Mouse (Mus musculus): Measurements from ENCODE around the gene Prelid1. TPM values are rescaled to one million over a fixed set of nuclear protein-coding genes. Genes with fewer than 3 reads are reported as not detected.

Gene Prelid1
- polyA plus RNA-seq, 1 experiment from 2014 or later = 413 TPM

- DNase-seq (ENCODE audit: low spot score) (no peak), ATAC-seq (ENCODE audit: low read depth) (no peak)
- no peaks in the 10 kb centered on the region for H3K4me1 ChIP-seq (ENCODE audit: control insufficient read depth, insufficient read depth, low read length)
- H3K9me3 ChIP-seq (ENCODE audit: control insufficient read depth, low read length) = no peaks in the 10 kb centered on the region
- H3K27ac ChIP-seq (replicated peaks; ENCODE audit: low read depth, low read length) = no peak within 1 kb of the TSS
- WGBS = 58% methylated on average over 13 of the region's 13 CpGs
- H3K36me3 ChIP-seq (ENCODE audit: control insufficient read depth, insufficient read depth, low read length) = no peaks in the 10 kb centered on the region
- 0 out of 2 replicates have a peak, but pooled peaks cover 5% of the 10 kb centered on the region for H3K27me3 ChIP-seq (replicated peaks; ENCODE audit: control insufficient read depth, insufficient read depth, low read length)
- 0 out of 2 replicates have a peak within 1 kb of the TSS, but pooled peaks have one; percentile 8 for H3K4me3 ChIP-seq (ENCODE audit: low read depth, low read length)
- peak within 1 kb of the TSS; percentile 40 for H3K4me2 ChIP-seq (ENCODE audit: low read depth, low read length)
- 0 out of 2 replicates have a peak within 1 kb of the TSS, but pooled peaks have one; percentile 25 for H3K9ac ChIP-seq (ENCODE audit: low read depth, low read length)
Measured at GRCm38 (mm10) chr13:55369531-55370114, 49.3 kb downstream of the Prelid1 start, which contains the start of gene Rgs14. TSS of gene Rgs14 (plus strand) at chr13:55369732.

- no peaks in the 10 kb centered on the region for H3K4me1 ChIP-seq (ENCODE audit: control insufficient read depth, insufficient read depth, low read length)
- H3K36me3 ChIP-seq (ENCODE audit: control insufficient read depth, insufficient read depth, low read length) = no peaks in the 10 kb centered on the region
- 69% methylated on average over 3 of the region's 3 CpGs for WGBS
- no peaks in the 10 kb centered on the region for H3K9me3 ChIP-seq (ENCODE audit: control insufficient read depth, low read length)
- no peak overlapping the region for H3K4me3 ChIP-seq (ENCODE audit: low read depth, low read length)
- ATAC-seq (ENCODE audit: low read depth) (no peak), DNase-seq (ENCODE audit: low spot score) (no peak)
- no peak overlapping the region for H3K27ac ChIP-seq (replicated peaks; ENCODE audit: low read depth, low read length)
- H3K9ac ChIP-seq (ENCODE audit: low read depth, low read length) = no peak overlapping the region
- H3K4me2 ChIP-seq (ENCODE audit: low read depth, low read length) = peak overlapping the region; percentile 40; the same call in 1 of the 2 replicates
- 0 out of 2 replicates have a peak, but pooled peaks cover 5% of the 10 kb centered on the region for H3K27me3 ChIP-seq (replicated peaks; ENCODE audit: control insufficient read depth, insufficient read depth, low read length)
Measured at GRCm38 (mm10) chr13:55370234-55370633, 49.9 kb downstream of the Prelid1 start.

DNA sequence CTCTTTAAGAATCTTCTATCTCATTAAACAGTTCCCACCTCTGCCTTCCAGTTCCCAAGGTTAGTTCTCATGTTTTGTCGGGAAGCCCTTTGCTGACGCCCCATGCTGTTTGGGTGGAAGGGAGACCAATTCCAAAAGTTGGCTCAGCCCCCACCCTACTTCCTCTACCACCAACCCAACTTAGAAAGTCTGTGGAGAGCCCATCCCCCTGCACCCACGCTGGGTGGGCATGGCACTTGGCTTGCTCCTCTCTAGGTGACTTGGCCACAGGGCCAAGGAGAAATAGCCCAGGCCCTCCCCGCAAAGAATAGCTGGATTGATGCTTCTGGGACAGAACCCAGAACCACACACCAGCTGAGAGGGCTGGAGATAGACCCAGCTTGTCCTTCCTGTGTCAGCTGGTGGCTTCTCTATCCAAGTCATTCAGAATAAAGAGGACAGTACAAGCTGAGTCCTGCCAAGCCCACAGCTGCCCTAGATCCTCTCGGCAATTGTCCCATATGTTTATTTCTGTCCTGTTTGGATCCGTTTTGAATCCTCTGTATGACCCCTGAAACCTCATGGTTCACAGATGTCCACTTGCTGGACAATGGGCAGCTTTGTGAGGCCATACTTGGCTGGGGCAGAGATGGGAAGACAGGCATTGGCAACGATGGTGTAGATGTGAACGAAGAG, 50.8 kb downstream of the Prelid1 start:
- H3K27me3 ChIP-seq (replicated peaks; ENCODE audit: control insufficient read depth, insufficient read depth, low read length) = 0 out of 2 replicates have a peak, but pooled peaks cover 5% of the 10 kb centered on the region

GRCm38 (mm10) chr13:55371740-55372139, 51.4 kb downstream of the Prelid1 start:
- H3K36me3 ChIP-seq (ENCODE audit: control insufficient read depth, insufficient read depth, low read length) = no peaks in the 10 kb centered on the region
- 0 out of 2 replicates have a peak, but pooled peaks cover 5% of the 10 kb centered on the region for H3K27me3 ChIP-seq (replicated peaks; ENCODE audit: control insufficient read depth, insufficient read depth, low read length)
- 62% methylated on average over 4 of the region's 5 CpGs for WGBS

More for the DNA sequence above, 50.8 kb downstream of the Prelid1 start:
- no peaks in the 10 kb centered on the region for H3K4me1 ChIP-seq (ENCODE audit: control insufficient read depth, insufficient read depth, low read length)
- no peak for DNase-seq (ENCODE audit: low spot score)
- H3K9me3 ChIP-seq (ENCODE audit: control insufficient read depth, low read length) = no peaks in the 10 kb centered on the region
- H3K36me3 ChIP-seq (ENCODE audit: control insufficient read depth, insufficient read depth, low read length) = no peaks in the 10 kb centered on the region
- H3K9ac ChIP-seq (ENCODE audit: low read depth, low read length) = no peak overlapping the region
- H3K27ac ChIP-seq (replicated peaks; ENCODE audit: low read depth, low read length) = no peak overlapping the region
- H3K4me3 ChIP-seq (ENCODE audit: low read depth, low read length) = no peak overlapping the region
- peak; percentile 19; the same call in 1 of the 2 replicates for ATAC-seq (ENCODE audit: low read depth)
- 49% methylated on average over 8 of the region's 8 CpGs for WGBS
- no peak overlapping the region for H3K4me2 ChIP-seq (ENCODE audit: low read depth, low read length)

DNA sequence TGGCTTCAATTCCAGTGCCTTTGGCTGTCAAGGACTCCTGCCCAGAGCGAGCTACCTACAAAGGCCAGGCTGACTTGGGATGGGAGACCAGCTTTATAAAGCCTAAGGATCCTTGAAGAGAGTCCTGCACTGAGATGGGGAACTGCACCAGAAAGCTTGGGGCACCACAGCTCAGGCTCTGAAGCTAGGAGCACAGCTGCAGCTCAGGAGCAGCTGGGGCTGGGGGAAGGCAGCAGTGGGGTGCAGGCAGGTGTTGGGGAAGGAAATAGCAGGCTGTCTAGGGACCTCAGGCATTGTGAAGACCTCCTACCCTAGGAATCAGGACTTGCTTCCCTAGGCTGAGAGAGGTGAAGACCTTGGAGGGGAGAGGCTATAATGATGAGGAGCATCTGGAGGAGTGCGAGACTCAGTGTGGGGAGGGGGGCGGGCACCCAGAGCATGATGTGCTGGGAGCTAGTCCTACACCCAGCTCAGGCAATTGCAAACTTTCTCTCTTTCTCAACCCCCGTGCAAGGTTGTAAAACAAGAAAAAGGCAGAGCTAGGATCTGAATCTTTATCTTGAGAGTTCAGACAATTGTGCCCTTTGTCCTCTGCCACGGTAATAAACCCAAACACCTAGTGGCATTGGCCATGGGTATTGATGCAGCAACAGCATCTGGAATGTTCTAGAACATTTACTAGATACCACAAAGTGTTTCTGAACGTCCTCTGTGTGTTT, 54.1 kb downstream of the Prelid1 start:
- no peak for ATAC-seq (ENCODE audit: low read depth)
- H3K4me3 ChIP-seq (ENCODE audit: low read depth, low read length) = no peak overlapping the region
- no peaks in the 10 kb centered on the region for H3K9me3 ChIP-seq (ENCODE audit: control insufficient read depth, low read length)
- H3K36me3 ChIP-seq (ENCODE audit: control insufficient read depth, insufficient read depth, low read length) = no peaks in the 10 kb centered on the region
- no peak overlapping the region for H3K9ac ChIP-seq (ENCODE audit: low read depth, low read length)
- WGBS = 61% methylated on average over 6 of the region's 6 CpGs
- H3K27ac ChIP-seq (replicated peaks; ENCODE audit: low read depth, low read length) = no peak overlapping the region
- no peak for DNase-seq (ENCODE audit: low spot score)
- no peak overlapping the region for H3K4me2 ChIP-seq (ENCODE audit: low read depth, low read length)
- peaks cover 29% of the 10 kb centered on the region for H3K27me3 ChIP-seq (replicated peaks; ENCODE audit: control insufficient read depth, insufficient read depth, low read length)
- H3K4me1 ChIP-seq (ENCODE audit: control insufficient read depth, insufficient read depth, low read length) = peaks cover 4% of the 10 kb centered on the region; the same call in 1 of the 2 replicates

More at GRCm38 (mm10) chr13:55371740-55372139, 51.4 kb downstream of the Prelid1 start:
- Histone ChIP-seq H3K9ac (ENCODE audit: low read depth, low read length) (no peak overlapping the region), H3K4me1 (ENCODE audit: control insufficient read depth, insufficient read depth, low read length) (no peaks in the 10 kb centered on the region), H3K4me2 (ENCODE audit: low read depth, low read length) (no peak overlapping the region), H3K27ac (replicated peaks; ENCODE audit: low read depth, low read length) (no peak overlapping the region), H3K9me3 (ENCODE audit: control insufficient read depth, low read length) (no peaks in the 10 kb centered on the region), H3K4me3 (ENCODE audit: low read depth, low read length) (no peak overlapping the region)
- DNase-seq (ENCODE audit: low spot score) (peak; percentile 33), ATAC-seq (ENCODE audit: low read depth) (peak; percentile 59; the same call in 1 of the 2 replicates)

Other genes starting within 250 kb of the Prelid1 start
- gene Uimc1, start 220.2 kb upstream of the Prelid1 start, polyA plus RNA-seq (2014; fragmentation: Nextera tagmentation; extraction: Ambion mirVana) = 27.5 and 29.9 TPM in 2 replicates
- 21.3 and 26.2 TPM in 2 replicates for gene Zfp346, start 215.2 kb upstream of the Prelid1 start, polyA plus RNA-seq (2014; fragmentation: Nextera tagmentation; extraction: Ambion mirVana)
- not detected in 2 replicates for gene Gm17617, start 187.0 kb upstream of the Prelid1 start, polyA plus RNA-seq (2014; fragmentation: Nextera tagmentation; extraction: Ambion mirVana)
- gene Fgfr4, start 167.9 kb upstream of the Prelid1 start, polyA plus RNA-seq (2014; fragmentation: Nextera tagmentation; extraction: Ambion mirVana) = 16.4 and 19.9 TPM in 2 replicates
- gene Nsd1, start 110.7 kb upstream of the Prelid1 start, polyA plus RNA-seq (2014; fragmentation: Nextera tagmentation; extraction: Ambion mirVana) = 55.0 and 58.7 TPM in 2 replicates
- 92.1 and 102 TPM in 2 replicates for gene Rab24, start 1.4 kb downstream of the Prelid1 start, polyA plus RNA-seq (2014; fragmentation: Nextera tagmentation; extraction: Ambion mirVana)
- 36.0 and 39.4 TPM in 2 replicates for gene Mxd3, start 9.3 kb downstream of the Prelid1 start, polyA plus RNA-seq (2014; fragmentation: Nextera tagmentation; extraction: Ambion mirVana)
- gene Lman2, start 42.3 kb downstream of the Prelid1 start, polyA plus RNA-seq (2014; fragmentation: Nextera tagmentation; extraction: Ambion mirVana) = 102 and 105 TPM in 2 replicates
- gene Rgs14, start 49.2 kb downstream of the Prelid1 start, polyA plus RNA-seq (2014; fragmentation: Nextera tagmentation; extraction: Ambion mirVana) = 1.3 and 3.3 TPM in 2 replicates
- gene Slc34a1, start 77.7 kb downstream of the Prelid1 start, polyA plus RNA-seq (2014; fragmentation: Nextera tagmentation; extraction: Ambion mirVana) = not detected in 2 replicates
- 0.70 TPM in 1 of 2 replicates, not detected in the other for gene Pfn3, start 94.7 kb downstream of the Prelid1 start, polyA plus RNA-seq (2014; fragmentation: Nextera tagmentation; extraction: Ambion mirVana)
- gene F12, start 106.3 kb downstream of the Prelid1 start, polyA plus RNA-seq (2014; fragmentation: Nextera tagmentation; extraction: Ambion mirVana) = not detected in 2 replicates
- gene Grk6, start 124.6 kb downstream of the Prelid1 start, polyA plus RNA-seq (2014; fragmentation: Nextera tagmentation; extraction: Ambion mirVana) = 44.0 and 46.6 TPM in 2 replicates
- gene Prr7, start 143.8 kb downstream of the Prelid1 start, polyA plus RNA-seq (2014; fragmentation: Nextera tagmentation; extraction: Ambion mirVana) = 1.9 and 2.7 TPM in 2 replicates
- 141 and 167 TPM in 2 replicates for gene Dbn1, start 167.6 kb downstream of the Prelid1 start, polyA plus RNA-seq (2014; fragmentation: Nextera tagmentation; extraction: Ambion mirVana)
- 194 and 204 TPM in 2 replicates for gene Pdlim7, start 193.2 kb downstream of the Prelid1 start, polyA plus RNA-seq (2014; fragmentation: Nextera tagmentation; extraction: Ambion mirVana)
- 2.5 and 3.8 TPM in 2 replicates for gene Dok3, start 208.8 kb downstream of the Prelid1 start, polyA plus RNA-seq (2014; fragmentation: Nextera tagmentation; extraction: Ambion mirVana)
- gene Ddx41, start 216.2 kb downstream of the Prelid1 start, polyA plus RNA-seq (2014; fragmentation: Nextera tagmentation; extraction: Ambion mirVana) = 56.6 and 69.5 TPM in 2 replicates